Mouse (Mus musculus): ENCODE data around the gene Fam69a. TPM values are rescaled to one million over a fixed set of nuclear protein-coding genes. Genes with fewer than 3 reads are reported as not detected.

Gene Fam69a
- polyA plus RNA-seq, 1 experiment from 2014 or later: 22.9 TPM

- H3K9me3 ChIP-seq (ENCODE audit: control insufficient read depth, low read length): no peaks in the 10 kb centered on the region
- peak overlapping the region; percentile 77 for H3K4me2 ChIP-seq
- H3K27me3 ChIP-seq (ENCODE audit: control insufficient read depth, insufficient read depth, low read length): no peaks in the 10 kb centered on the region
- peak overlapping the region; percentile 81 for H3K4me3 ChIP-seq (ENCODE audit: low read depth, low read length)
- H3K27ac ChIP-seq (ENCODE audit: low read depth, low read length): no peak overlapping the region
- peaks cover 4% of the 10 kb centered on the region; the same call in 1 of the 2 replicates for H3K4me1 ChIP-seq (ENCODE audit: control insufficient read depth, insufficient read depth, low read length)
- ATAC-seq (ENCODE audit: low FRiP score) (no peak), DNase-seq (ENCODE audit: low spot score, missing footprints) (no peak)
- peak overlapping the region; percentile 85 for H3K9ac ChIP-seq (ENCODE audit: low read length)
- WGBS: 27% methylated on average over 5 of the region's 5 CpGs
- no peaks in the 10 kb centered on the region for H3K36me3 ChIP-seq (ENCODE audit: control insufficient read depth, insufficient read depth, low read length)
Observed at GRCm38 (mm10) chr5:107987835-107988251, 958 bp upstream of the Fam69a start.

DNA sequence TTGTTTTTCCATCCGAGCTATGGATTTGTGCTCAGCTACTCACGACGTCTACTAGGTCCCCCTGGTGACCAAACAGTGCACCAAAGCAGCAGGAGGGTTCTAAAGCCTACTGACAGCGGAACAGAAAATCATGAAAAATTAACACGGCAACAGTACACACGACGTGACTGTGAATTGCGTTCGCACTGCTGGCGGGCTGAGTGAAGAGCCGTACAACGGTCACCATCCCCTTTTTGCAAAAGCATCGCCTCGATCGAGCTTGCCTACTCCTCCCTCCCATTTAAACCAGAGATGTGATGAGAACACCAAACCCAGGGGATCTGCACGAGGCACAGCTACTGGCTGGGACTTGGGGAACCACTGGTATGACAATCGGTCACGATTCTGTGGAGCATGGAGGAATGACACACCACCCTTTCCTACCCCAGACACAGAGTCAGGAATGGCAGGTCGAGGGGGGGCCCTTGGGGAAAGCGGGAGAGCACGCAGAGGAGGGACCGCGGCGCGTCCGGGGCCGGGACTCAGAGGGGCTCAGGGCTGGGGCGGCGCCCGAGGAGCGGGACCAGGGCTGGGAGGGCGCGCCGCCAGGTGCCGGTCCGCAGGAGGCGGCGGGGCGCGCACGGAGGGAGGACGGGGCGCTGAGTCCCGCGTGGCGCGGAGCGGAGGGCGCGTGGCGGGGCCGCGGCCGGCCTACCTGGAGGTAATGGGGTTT is 474 bp downstream of the Fam69a start:
- H3K4me1 ChIP-seq (ENCODE audit: control insufficient read depth, insufficient read depth, low read length): peaks cover 4% of the 10 kb centered on the region; the same call in 1 of the 2 replicates
- H3K9me3 ChIP-seq (ENCODE audit: control insufficient read depth, low read length): no peaks in the 10 kb centered on the region
- H3K27ac ChIP-seq (ENCODE audit: low read depth, low read length): peak overlapping the region; percentile 79
- DNase-seq (ENCODE audit: low spot score, missing footprints) (peak; percentile 95), ATAC-seq (ENCODE audit: low FRiP score) (peak; percentile 87)
- 0% methylated on average over 42 of the region's 54 CpGs for WGBS
- H3K27me3 ChIP-seq (ENCODE audit: control insufficient read depth, insufficient read depth, low read length): no peaks in the 10 kb centered on the region
- H3K36me3 ChIP-seq (ENCODE audit: control insufficient read depth, insufficient read depth, low read length): no peaks in the 10 kb centered on the region
- peak overlapping the region; percentile 81 for H3K4me3 ChIP-seq (ENCODE audit: low read depth, low read length)
- H3K9ac ChIP-seq (ENCODE audit: low read length): peak overlapping the region; percentile 85
- peak overlapping the region; percentile 77 for H3K4me2 ChIP-seq

- Histone ChIP-seq H3K9ac (ENCODE audit: low read length) (no peak overlapping the region), H3K9me3 (ENCODE audit: control insufficient read depth, low read length) (no peaks in the 10 kb centered on the region), H3K27me3 (ENCODE audit: control insufficient read depth, insufficient read depth, low read length) (no peaks in the 10 kb centered on the region), H3K4me1 (ENCODE audit: control insufficient read depth, insufficient read depth, low read length) (peaks cover 4% of the 10 kb centered on the region; the same call in 1 of the 2 replicates), H3K4me2 (no peak overlapping the region), H3K36me3 (ENCODE audit: control insufficient read depth, insufficient read depth, low read length) (no peaks in the 10 kb centered on the region), H3K4me3 (ENCODE audit: low read depth, low read length) (no peak overlapping the region), H3K27ac (ENCODE audit: low read depth, low read length) (no peak overlapping the region)
- 90% methylated on average over 5 of the region's 5 CpGs for WGBS
- DNase-seq (ENCODE audit: low spot score, missing footprints) (no peak), ATAC-seq (ENCODE audit: low FRiP score) (no peak)
Observed at GRCm38 (mm10) chr5:107983946-107984345, 2.9 kb downstream of the Fam69a start.

GRCm38 (mm10) chr5:107982016-107982415 is 4.9 kb downstream of the Fam69a start:
- Histone ChIP-seq H3K27me3 (ENCODE audit: control insufficient read depth, insufficient read depth, low read length) (no peaks in the 10 kb centered on the region), H3K4me3 (ENCODE audit: low read depth, low read length) (no peak overlapping the region)
- no peak for ATAC-seq (ENCODE audit: low FRiP score)

GRCm38 (mm10) chr5:107979901-107980300 is 7.0 kb downstream of the Fam69a start:
- 84% methylated on average over 1 of the region's 1 CpGs for WGBS
- H3K4me1 ChIP-seq (ENCODE audit: control insufficient read depth, insufficient read depth, low read length): no peaks in the 10 kb centered on the region
- no peak overlapping the region for H3K4me3 ChIP-seq (ENCODE audit: low read depth, low read length)
- no peak for DNase-seq (ENCODE audit: low spot score, missing footprints)
- no peaks in the 10 kb centered on the region for H3K9me3 ChIP-seq (ENCODE audit: control insufficient read depth, low read length)
- H3K27me3 ChIP-seq (ENCODE audit: control insufficient read depth, insufficient read depth, low read length): no peaks in the 10 kb centered on the region
- no peak overlapping the region for H3K9ac ChIP-seq (ENCODE audit: low read length)
- ATAC-seq (ENCODE audit: low FRiP score): no peak
- no peaks in the 10 kb centered on the region for H3K36me3 ChIP-seq (ENCODE audit: control insufficient read depth, insufficient read depth, low read length)
- H3K27ac ChIP-seq (ENCODE audit: low read depth, low read length): no peak overlapping the region
- no peak overlapping the region for H3K4me2 ChIP-seq

More at GRCm38 (mm10) chr5:107982016-107982415, 4.9 kb downstream of the Fam69a start:
- Histone ChIP-seq H3K9me3 (ENCODE audit: control insufficient read depth, low read length) (no peaks in the 10 kb centered on the region), H3K36me3 (ENCODE audit: control insufficient read depth, insufficient read depth, low read length) (no peaks in the 10 kb centered on the region), H3K27ac (ENCODE audit: low read depth, low read length) (no peak overlapping the region), H3K4me2 (no peak overlapping the region), H3K9ac (ENCODE audit: low read length) (no peak overlapping the region), H3K4me1 (ENCODE audit: control insufficient read depth, insufficient read depth, low read length) (no peaks in the 10 kb centered on the region; the same call in 1 of the 2 replicates)
- WGBS: 89% methylated on average over 3 of the region's 3 CpGs
- peak; percentile 14 for DNase-seq (ENCODE audit: low spot score, missing footprints)

DNA sequence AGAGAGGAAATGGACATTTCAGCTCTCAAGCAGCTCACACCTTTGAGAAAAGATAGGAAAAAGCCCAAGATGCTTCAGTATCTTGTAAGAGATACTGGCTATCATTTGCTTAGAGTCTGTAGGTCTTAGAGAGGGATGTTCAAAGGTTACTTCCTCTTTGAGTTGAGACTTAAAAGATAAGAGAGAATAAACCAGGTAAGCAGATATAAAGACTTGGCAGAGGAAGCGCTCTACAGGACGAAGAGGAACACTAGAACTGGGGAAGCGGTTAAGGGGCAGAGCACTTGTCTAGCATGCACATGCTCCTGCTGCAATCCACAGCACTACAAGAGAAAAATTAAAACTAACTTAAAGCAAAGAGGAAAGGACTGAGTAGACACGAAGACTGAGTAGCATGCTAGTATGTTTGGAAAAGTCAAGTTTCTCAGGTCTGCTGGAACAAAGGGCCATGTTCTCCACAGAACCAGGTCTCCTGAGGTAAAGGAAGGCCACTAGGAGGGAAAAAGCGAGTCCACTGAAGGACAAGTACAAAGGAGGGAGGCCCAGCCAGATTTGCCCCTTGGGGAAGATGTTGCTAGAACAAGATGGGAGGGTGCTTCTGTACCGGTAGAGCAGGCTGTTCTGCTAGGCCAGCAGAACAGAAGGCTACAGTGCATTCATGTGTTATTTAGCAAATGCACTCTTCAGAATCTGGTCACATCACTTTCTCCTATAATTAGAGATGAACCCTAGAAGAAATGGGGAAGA is 8.4 kb downstream of the Fam69a start:
- Histone ChIP-seq H3K4me1 (ENCODE audit: control insufficient read depth, insufficient read depth, low read length) (no peaks in the 10 kb centered on the region), H3K27me3 (ENCODE audit: control insufficient read depth, insufficient read depth, low read length) (no peaks in the 10 kb centered on the region), H3K4me3 (ENCODE audit: low read depth, low read length) (no peak overlapping the region), H3K36me3 (ENCODE audit: control insufficient read depth, insufficient read depth, low read length) (no peaks in the 10 kb centered on the region), H3K4me2 (no peak overlapping the region), H3K9ac (ENCODE audit: low read length) (no peak overlapping the region), H3K27ac (ENCODE audit: low read depth, low read length) (no peak overlapping the region), H3K9me3 (ENCODE audit: control insufficient read depth, low read length) (no peaks in the 10 kb centered on the region)
- ATAC-seq (ENCODE audit: low FRiP score) (no peak), DNase-seq (ENCODE audit: low spot score, missing footprints) (no peak)
- WGBS: 85% methylated on average over 6 of the region's 6 CpGs

DNA sequence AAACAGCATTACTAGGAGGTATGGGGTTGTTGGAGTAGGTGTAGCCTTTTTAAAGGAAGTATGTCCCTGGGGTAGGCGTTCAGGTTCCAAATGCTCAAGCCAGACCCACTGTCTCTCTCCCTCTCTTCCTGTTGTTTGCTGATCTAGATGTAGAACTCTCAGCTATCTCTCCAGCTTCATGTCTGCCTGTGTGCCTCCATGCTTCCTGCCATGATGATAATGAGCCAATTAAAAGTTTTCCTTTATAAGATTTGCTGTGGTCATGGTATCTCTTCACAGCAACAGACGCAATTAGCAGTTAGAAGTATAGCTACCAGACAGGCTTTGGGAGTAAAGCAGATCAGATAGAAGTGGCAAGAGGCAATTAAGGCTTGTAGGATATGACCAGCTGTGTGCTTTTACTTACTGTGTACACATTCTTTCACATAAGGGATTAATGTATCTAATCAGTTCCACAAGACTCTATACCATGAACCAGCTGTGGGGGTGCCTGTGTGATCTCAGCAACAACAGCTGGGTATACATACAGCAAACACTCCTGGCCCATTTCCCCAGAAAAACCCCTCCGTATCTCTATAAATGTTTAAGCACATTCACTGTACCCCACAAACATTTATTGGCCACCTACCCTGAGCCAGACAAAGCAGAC is 9.1 kb downstream of the Fam69a start:
- H3K27me3 ChIP-seq (ENCODE audit: control insufficient read depth, insufficient read depth, low read length): no peaks in the 10 kb centered on the region
- ATAC-seq (ENCODE audit: low FRiP score) (no peak), DNase-seq (ENCODE audit: low spot score, missing footprints) (no peak)
- H3K9me3 ChIP-seq (ENCODE audit: control insufficient read depth, low read length): no peaks in the 10 kb centered on the region
- H3K36me3 ChIP-seq (ENCODE audit: control insufficient read depth, insufficient read depth, low read length): no peaks in the 10 kb centered on the region
- no peaks in the 10 kb centered on the region for H3K4me1 ChIP-seq (ENCODE audit: control insufficient read depth, insufficient read depth, low read length)
- no peak overlapping the region for H3K9ac ChIP-seq (ENCODE audit: low read length)
- no peak overlapping the region for H3K27ac ChIP-seq (ENCODE audit: low read depth, low read length)
- H3K4me2 ChIP-seq: no peak overlapping the region
- H3K4me3 ChIP-seq (ENCODE audit: low read depth, low read length): no peak overlapping the region
- WGBS: 89% methylated on average over 3 of the region's 3 CpGs

- 64% methylated on average over 2 of the region's 2 CpGs for WGBS
- H3K4me1 ChIP-seq (ENCODE audit: control insufficient read depth, insufficient read depth, low read length): no peaks in the 10 kb centered on the region
- no peak overlapping the region for H3K4me2 ChIP-seq
- no peak overlapping the region for H3K9ac ChIP-seq (ENCODE audit: low read length)
- no peak for ATAC-seq (ENCODE audit: low FRiP score)
- H3K27ac ChIP-seq (ENCODE audit: low read depth, low read length): no peak overlapping the region
- H3K27me3 ChIP-seq (ENCODE audit: control insufficient read depth, insufficient read depth, low read length): no peaks in the 10 kb centered on the region
- no peak overlapping the region for H3K4me3 ChIP-seq (ENCODE audit: low read depth, low read length)
- H3K36me3 ChIP-seq (ENCODE audit: control insufficient read depth, insufficient read depth, low read length): no peaks in the 10 kb centered on the region
- no peak for DNase-seq (ENCODE audit: low spot score, missing footprints)
- H3K9me3 ChIP-seq (ENCODE audit: control insufficient read depth, low read length): no peaks in the 10 kb centered on the region
Observed at GRCm38 (mm10) chr5:107973310-107973709, 13.6 kb downstream of the Fam69a start.

Measured in midbrain, embryonic 11.5 days (tissue).